In genomic region chr10:72578501-72578900, GRCm38 (mm10) we compare ENCODE assay signal across 20 mouse cellular contexts.
"Had no signal": no experiment of that assay in that cellular context is flagged by ENCODE, and none has a peak within 500 bp of the region (broad histone marks: within the 10 kb centered on the region; RNA-seq: fewer than 3 reads in every experiment).

No protein-coding gene starts in this region.

- H3K36me3 ChIP-seq: kidney, embryonic 15.5 days; liver, embryonic 13.5 days; lung, embryonic 15.5 days; midbrain, embryonic 12.5 days; midbrain, embryonic 15.5 days; neural tube, embryonic 13.5 days; stomach, embryonic 15.5 days had no signal

- H3K4me2 ChIP-seq: kidney, embryonic 15.5 days; liver, embryonic 13.5 days; lung, embryonic 15.5 days; midbrain, embryonic 12.5 days; midbrain, embryonic 15.5 days; neural tube, embryonic 13.5 days; stomach, embryonic 15.5 days had no signal

- ATAC-seq: midbrain, embryonic 15.5 days had no signal

- H3K9ac ChIP-seq: kidney, embryonic 15.5 days; liver, embryonic 13.5 days; lung, embryonic 15.5 days; midbrain, embryonic 12.5 days; midbrain, embryonic 15.5 days; neural tube, embryonic 13.5 days; stomach, embryonic 15.5 days had no signal

- H3K4me3 ChIP-seq: kidney, embryonic 15.5 days; left cerebral cortex, adult 2 months; liver, embryonic 13.5 days; lung, embryonic 15.5 days; megakaryocyte, embryonic 14.5 days; midbrain, embryonic 12.5 days; midbrain, embryonic 15.5 days; myocyte; neural tube, embryonic 13.5 days; stomach, embryonic 15.5 days had no signal

- H3K27ac ChIP-seq: kidney, embryonic 15.5 days; left cerebral cortex, adult 2 months; liver, embryonic 13.5 days; lung, embryonic 15.5 days; midbrain, embryonic 12.5 days; midbrain, embryonic 15.5 days; neural tube, embryonic 13.5 days; stomach, embryonic 15.5 days had no signal

- H3K9me3 ChIP-seq: kidney, embryonic 15.5 days; liver, embryonic 13.5 days; lung, embryonic 15.5 days; midbrain, embryonic 12.5 days; midbrain, embryonic 15.5 days; neural tube, embryonic 13.5 days; stomach, embryonic 15.5 days had no signal

- DNase-seq: kidney, adult 8-10 months; kidney, postnatal 10 days; kidney, postnatal 36 days; layer of hippocampus, postnatal 36 days; liver, embryonic 13.5 days; lung, postnatal 10 days; lung, postnatal 36 days; retina, postnatal 1 day; right cerebral cortex, postnatal 25 days; spleen, adult 18-20 months; thymus, postnatal 25 days had no signal

- H3K4me1 ChIP-seq: kidney, embryonic 15.5 days; liver, embryonic 13.5 days; lung, embryonic 15.5 days; megakaryocyte, embryonic 14.5 days; midbrain, embryonic 12.5 days; midbrain, embryonic 15.5 days; stomach, embryonic 15.5 days had no signal

- H3K27me3 ChIP-seq: kidney, embryonic 15.5 days; liver, embryonic 13.5 days; lung, embryonic 15.5 days; megakaryocyte, embryonic 14.5 days; midbrain, embryonic 12.5 days; midbrain, embryonic 15.5 days; neural tube, embryonic 13.5 days; stomach, embryonic 15.5 days had no signal
